22 mouse cellular contexts compared by ENCODE assay signal in genomic region chr19:46647254-46647653, GRCm38 (mm10). TPM values are rescaled to one million over a fixed set of nuclear protein-coding genes. Genes with fewer than 3 reads are reported as not detected.
DNase-seq lines count a peak whose midpoint lies in the region; ATAC-seq and TF ChIP-seq lines count a peak whose summit lies in the region.
"Had no signal": no experiment of that assay in that cellular context is flagged by ENCODE, and none has a peak within 500 bp of the region (broad histone marks: within the 10 kb centered on the region; RNA-seq: fewer than 3 reads in every experiment).

No protein-coding gene starts in this region.

- no peak overlapping the region for H3K4me2 ChIP-seq in embryonic facial prominence, embryonic 12.5 days (replicated peaks)
- no peak overlapping the region for H3K4me2 ChIP-seq in liver, postnatal 0 days (ENCODE audit: low read depth, low read length)
- H3K4me2 ChIP-seq in liver, embryonic 11.5 days: no peak overlapping the region
- H3K4me2 ChIP-seq: liver, embryonic 15.5 days; midbrain, embryonic 13.5 days; neural tube, embryonic 15.5 days had no signal

- no peak for ATAC-seq in embryonic facial prominence, embryonic 12.5 days (ENCODE audit: insufficient number of reproducible peaks, insufficient read depth, low FRiP score, low TSS enrichment)
- ATAC-seq in liver, postnatal 0 days: no peak
- no peak for ATAC-seq in liver, embryonic 11.5 days (replicated peaks; ENCODE audit: low FRiP score)
- ATAC-seq: hindbrain, embryonic 16.5 days; intestine, embryonic 16.5 days; midbrain, embryonic 13.5 days had no signal

- TF ChIP-seq POLR2A in heart, adult 2 months (IDR thresholded peaks at IDR 0.05; ENCODE audit: insufficient read depth, low read depth, low read length): no peak

- no peak for TF ChIP-seq EP300 in heart, adult 2 months (IDR thresholded peaks at IDR 0.05; ENCODE audit: insufficient read depth, low read depth, low read length)
- no peak for TF ChIP-seq EP300 in liver, postnatal 0 days (IDR thresholded peaks at IDR 0.05; ENCODE audit: low read depth)

- 0 out of 2 replicates have a peak overlapping the region, but pooled peaks have one; percentile 23 for H3K27ac ChIP-seq in embryonic facial prominence, embryonic 12.5 days
- no peak overlapping the region for H3K27ac ChIP-seq in embryonic facial prominence, embryonic 10.5 days (replicated peaks)
- H3K27ac ChIP-seq in heart, adult 2 months: peak overlapping the region; percentile 86
- H3K27ac ChIP-seq in liver, postnatal 0 days (ENCODE audit: low read depth): peak overlapping the region; percentile 81
- no peak overlapping the region for H3K27ac ChIP-seq in liver, embryonic 11.5 days (ENCODE audit: low read depth, low read length)
- H3K27ac ChIP-seq: liver, embryonic 15.5 days; midbrain, embryonic 13.5 days; neural tube, embryonic 15.5 days had no signal

- no peak for DNase-seq in embryonic facial prominence, embryonic 10.5 days (ENCODE audit: low spot score)
- peak; percentile 62 to 74 for DNase-seq in heart, adult 2 months
- DNase-seq in heart, postnatal 4 days: no peak
- DNase-seq in liver, postnatal 0 days: no peak
- no peak for DNase-seq in liver, embryonic 11.5 days (ENCODE audit: low spot score)
- DNase-seq in heart, postnatal 36 days: peak; percentile 50 to 52
- no peak for DNase-seq in left cerebral cortex, adult 11 months (ENCODE audit: low spot score)
- DNase-seq: cerebellum, adult 2 months; gastrocnemius, postnatal 36 days; thymus, postnatal 36 days had no signal

- H3K36me3 ChIP-seq in embryonic facial prominence, embryonic 12.5 days: peaks cover 5% of the 10 kb centered on the region
- H3K36me3 ChIP-seq in embryonic facial prominence, embryonic 10.5 days (replicated peaks): peaks cover 56% of the 10 kb centered on the region
- peaks cover 13% of the 10 kb centered on the region for H3K36me3 ChIP-seq in heart, adult 2 months (ENCODE audit: control insufficient read depth, insufficient read depth, low read length)
- peaks cover 39% of the 10 kb centered on the region for H3K36me3 ChIP-seq in liver, postnatal 0 days (replicated peaks; ENCODE audit: insufficient read depth, low read length)
- H3K36me3 ChIP-seq in liver, embryonic 11.5 days (ENCODE audit: control insufficient read depth, insufficient read depth, low read length): peaks cover 8% of the 10 kb centered on the region; the same call in 1 of the 2 replicates

- H3K27me3 ChIP-seq in embryonic facial prominence, embryonic 12.5 days: no peaks in the 10 kb centered on the region
- H3K27me3 ChIP-seq in embryonic facial prominence, embryonic 10.5 days (replicated peaks; ENCODE audit: low read depth, poor library complexity, severe bottlenecking): no peaks in the 10 kb centered on the region
- no peaks in the 10 kb centered on the region for H3K27me3 ChIP-seq in heart, adult 2 months (ENCODE audit: control insufficient read depth, insufficient read depth, low read length)
- H3K27me3 ChIP-seq in liver, postnatal 0 days (ENCODE audit: insufficient read depth, low read length): no peaks in the 10 kb centered on the region
- no peaks in the 10 kb centered on the region for H3K27me3 ChIP-seq in liver, embryonic 11.5 days (replicated peaks; ENCODE audit: control insufficient read depth, insufficient read depth, low read length)
- H3K27me3 ChIP-seq: liver, embryonic 15.5 days; midbrain, embryonic 13.5 days; neural tube, embryonic 15.5 days had no signal

- H3K9me3 ChIP-seq in embryonic facial prominence, embryonic 12.5 days: no peaks in the 10 kb centered on the region
- no peaks in the 10 kb centered on the region for H3K9me3 ChIP-seq in embryonic facial prominence, embryonic 10.5 days
- no peaks in the 10 kb centered on the region for H3K9me3 ChIP-seq in liver, postnatal 0 days (ENCODE audit: low read length)
- no peaks in the 10 kb centered on the region for H3K9me3 ChIP-seq in liver, embryonic 11.5 days (ENCODE audit: control insufficient read depth, low read length)
- H3K9me3 ChIP-seq: liver, embryonic 15.5 days; midbrain, embryonic 13.5 days; neural tube, embryonic 15.5 days had no signal

- no peak for TF ChIP-seq CTCF in heart, adult 2 months (IDR thresholded peaks at IDR 0.05)
- no peak for TF ChIP-seq CTCF in liver, postnatal 0 days (IDR thresholded peaks at IDR 0.05; ENCODE audit: low read depth)

- WGBS in embryonic facial prominence, embryonic 12.5 days: 42% methylated on average over 3 of the region's 3 CpGs
- 67% methylated on average over 3 of the region's 3 CpGs for WGBS in embryonic facial prominence, embryonic 10.5 days
- 42% methylated on average over 3 of the region's 3 CpGs for WGBS in heart, adult 2 months
- WGBS in liver, postnatal 0 days (ENCODE audit: insufficient replicate concordance): 69% methylated on average over 3 of the region's 3 CpGs
- WGBS in liver, embryonic 11.5 days: 74% methylated on average over 3 of the region's 3 CpGs

- intact Hi-C loops in heart, adult 2 months (cut with DNase I): no loop called here
- intact Hi-C loops in heart, postnatal 36 days (cut with DNase I): no loop called here

- H3K79me2 ChIP-seq in heart, adult 2 months (replicated peaks; ENCODE audit: control insufficient read depth, insufficient read depth, low read length): peaks cover 2% of the 10 kb centered on the region; the same call in 1 of the 2 replicates

- no peak overlapping the region for H3K4me3 ChIP-seq in embryonic facial prominence, embryonic 12.5 days
- no peak overlapping the region for H3K4me3 ChIP-seq in embryonic facial prominence, embryonic 10.5 days
- no peak overlapping the region for H3K4me3 ChIP-seq in heart, adult 2 months
- no peak overlapping the region for H3K4me3 ChIP-seq in liver, postnatal 0 days (ENCODE audit: low read depth, low read length)
- no peak overlapping the region for H3K4me3 ChIP-seq in liver, embryonic 11.5 days (ENCODE audit: low read depth, low read length)
- H3K4me3 ChIP-seq: liver, embryonic 15.5 days; midbrain, embryonic 13.5 days; neural tube, embryonic 15.5 days had no signal

- no peak overlapping the region for H3K9ac ChIP-seq in embryonic facial prominence, embryonic 12.5 days
- H3K9ac ChIP-seq in heart, adult 2 months (ENCODE audit: low read depth, low read length): no peak overlapping the region
- H3K9ac ChIP-seq in liver, postnatal 0 days (replicated peaks): no peak overlapping the region
- no peak overlapping the region for H3K9ac ChIP-seq in liver, embryonic 11.5 days (ENCODE audit: low read depth, low read length)
- H3K9ac ChIP-seq: liver, embryonic 15.5 days; midbrain, embryonic 13.5 days; neural tube, embryonic 15.5 days had no signal

- peaks cover 57% of the 10 kb centered on the region for H3K4me1 ChIP-seq in embryonic facial prominence, embryonic 12.5 days
- peaks cover 55% of the 10 kb centered on the region for H3K4me1 ChIP-seq in embryonic facial prominence, embryonic 10.5 days
- peaks cover 42% of the 10 kb centered on the region for H3K4me1 ChIP-seq in heart, adult 2 months (ENCODE audit: control insufficient read depth, insufficient read depth, low read length)
- peaks cover 48% of the 10 kb centered on the region for H3K4me1 ChIP-seq in liver, postnatal 0 days (ENCODE audit: insufficient read depth)
- H3K4me1 ChIP-seq in liver, embryonic 11.5 days (replicated peaks; ENCODE audit: control insufficient read depth, insufficient read depth, low read length): peaks cover 25% of the 10 kb centered on the region

RNA-seq across cellular contexts. Expression of gene Cyp17a1, which starts 25.7 kb away (rescaled TPM):
- polyA plus RNA-seq in embryonic facial prominence, embryonic 12.5 days (2016; fragmentation: Nextera tagmentation; extraction: Ambion mirVana): 0.26 TPM in 1 of 2 replicates, not detected in the other
- polyA plus RNA-seq in embryonic facial prominence, embryonic 10.5 days (2016; fragmentation: Nextera tagmentation; extraction: Ambion mirVana): not detected in 2 replicates
- not detected for total RNA-seq in heart, adult 2 months (2021)
- polyA plus RNA-seq in heart, adult 2 months (2012; rRNA removed): 0.12 TPM in 1 of 2 replicates, not detected in the other
- under 1 TPM in 1 of 2 experiments, not detected in 1; 0.23 TPM for total RNA-seq in heart, postnatal 4 days (2021)
- polyA plus RNA-seq in liver, postnatal 0 days (2015; fragmentation: Nextera tagmentation; extraction: Ambion mirVana): 3.3 and 5.8 TPM in 2 replicates
- polyA plus RNA-seq in liver, embryonic 11.5 days (2014; fragmentation: Nextera tagmentation; extraction: Ambion mirVana): 0.27 and 0.30 TPM in 2 replicates
- not detected for total RNA-seq in heart, postnatal 36 days (2021)
- total RNA-seq: common myeloid progenitor, adult 5-6 weeks; gastrocnemius, postnatal 36 days; hematopoietic stem cell, adult 5-6 weeks; layer of hippocampus, postnatal 14 days; left cerebral cortex, postnatal 14 days; megakaryocyte, adult 5-6 weeks had no signal
- polyA plus RNA-seq: forebrain, embryonic 11.5 days; hindbrain, embryonic 16.5 days; midbrain, embryonic 13.5 days; neural tube, embryonic 15.5 days had no signal

RNA-seq across cellular contexts. Expression of gene Borcs7, which starts 42.5 kb away (rescaled TPM):
- polyA plus RNA-seq in embryonic facial prominence, embryonic 12.5 days (2016; fragmentation: Nextera tagmentation; extraction: Ambion mirVana): 16.1 TPM in 2 replicates
- 13.6 and 15.5 TPM in 2 replicates for polyA plus RNA-seq in embryonic facial prominence, embryonic 10.5 days (2016; fragmentation: Nextera tagmentation; extraction: Ambion mirVana)
- total RNA-seq in heart, adult 2 months (2021): 1 to 10 TPM; 7.1 to 7.8 TPM
- 4.7 and 8.7 TPM in 2 replicates for polyA plus RNA-seq in heart, adult 2 months (2012; rRNA removed)
- 10 to 100 TPM; 11.7 to 12.8 TPM for total RNA-seq in heart, postnatal 4 days (2021)
- 6.6 and 7.1 TPM in 2 replicates for polyA plus RNA-seq in liver, postnatal 0 days (2015; fragmentation: Nextera tagmentation; extraction: Ambion mirVana)
- polyA plus RNA-seq in liver, embryonic 11.5 days (2014; fragmentation: Nextera tagmentation; extraction: Ambion mirVana): 9.9 and 13.8 TPM in 2 replicates
- total RNA-seq in heart, postnatal 36 days (2021): 1 to 10 TPM; 9.3 to 9.5 TPM

RNA-seq across cellular contexts. Expression of gene Wbp1l, which starts 48.4 kb away (rescaled TPM):
- 52.5 and 54.1 TPM in 2 replicates for polyA plus RNA-seq in embryonic facial prominence, embryonic 12.5 days (2016; fragmentation: Nextera tagmentation; extraction: Ambion mirVana)
- 50.8 and 57.3 TPM in 2 replicates for polyA plus RNA-seq in embryonic facial prominence, embryonic 10.5 days (2016; fragmentation: Nextera tagmentation; extraction: Ambion mirVana)
- 10 to 100 TPM; 53.5 to 54.2 TPM for total RNA-seq in heart, adult 2 months (2021)
- 39.2 and 46.2 TPM in 2 replicates for polyA plus RNA-seq in heart, adult 2 months (2012; rRNA removed)
- total RNA-seq in heart, postnatal 4 days (2021): 10 to 100 TPM; 60.5 to 61.2 TPM
- 40.4 and 48.8 TPM in 2 replicates for polyA plus RNA-seq in liver, postnatal 0 days (2015; fragmentation: Nextera tagmentation; extraction: Ambion mirVana)
- polyA plus RNA-seq in liver, embryonic 11.5 days (2014; fragmentation: Nextera tagmentation; extraction: Ambion mirVana): 36.6 and 40.7 TPM in 2 replicates
- total RNA-seq in heart, postnatal 36 days (2021): 10 to 100 TPM; 51.2 to 59.1 TPM

Comparison
In these comparisons a context has a peak if more than half of its experiments do, and no peak if none do; other contexts are left out.
1. H3K27ac ChIP-seq: peak in embryonic facial prominence, embryonic 12.5 days (single experiment), heart, adult 2 months (single experiment) and liver, postnatal 0 days (single experiment); none in embryonic facial prominence, embryonic 10.5 days (single experiment) and liver, embryonic 11.5 days (single experiment).
2. DNase-seq: peak in heart, adult 2 months (2 of 2) and heart, postnatal 36 days (2 of 2); none in embryonic facial prominence, embryonic 10.5 days (single experiment), heart, postnatal 4 days (single experiment), liver, postnatal 0 days (single experiment), liver, embryonic 11.5 days (single experiment) and left cerebral cortex, adult 11 months (single experiment).